ENCODE assay signal across 8 mouse cellular contexts in the genomic region with DNA sequence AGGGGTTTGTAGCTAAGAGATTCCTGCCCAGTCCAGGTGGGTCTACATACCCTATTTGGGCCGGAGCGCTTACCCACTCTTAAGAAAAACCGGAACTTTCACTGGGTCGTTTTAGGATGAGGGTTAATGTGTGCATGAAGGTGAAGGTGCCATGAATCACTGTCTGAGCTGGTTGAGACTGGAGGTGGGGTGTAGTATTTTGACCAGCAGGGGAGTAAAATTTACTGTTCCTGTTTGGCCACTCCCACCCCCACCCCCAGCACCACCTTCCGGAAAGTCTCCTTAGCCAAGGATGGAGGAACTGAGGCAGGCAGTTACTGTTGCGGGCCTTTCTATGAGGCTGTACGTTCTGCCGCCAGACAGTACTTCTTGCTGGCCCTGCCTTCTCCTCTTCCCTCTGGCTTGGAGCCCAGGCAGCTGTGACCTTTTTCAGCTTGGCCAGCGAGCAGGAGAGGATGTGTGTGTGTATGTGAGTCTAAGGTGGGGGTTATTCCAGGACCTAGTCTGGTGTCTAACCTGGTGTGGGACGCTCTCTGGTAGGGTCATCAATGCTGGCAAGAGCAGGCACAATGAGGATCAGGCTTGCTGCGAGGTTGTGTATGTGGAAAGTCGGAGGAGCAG. TPM values are rescaled to one million over a fixed set of nuclear protein-coding genes. Genes with fewer than 3 reads are reported as not detected.
DNase-seq lines count a peak whose midpoint lies in the region; ATAC-seq and TF ChIP-seq lines count a peak whose summit lies in the region.

No protein-coding gene starts in this region.

- no peak overlapping the region for H3K4me3 ChIP-seq in forebrain, embryonic 15.5 days
- H3K4me3 ChIP-seq in hindbrain, embryonic 13.5 days: peak overlapping the region; percentile 44
- no peak overlapping the region for H3K4me3 ChIP-seq in liver, embryonic 12.5 days
- H3K4me3 ChIP-seq in cerebellum, adult 2 months (replicated peaks; ENCODE audit: insufficient read depth, low read depth, low read length): no peak overlapping the region

- no peak overlapping the region for H3K27ac ChIP-seq in forebrain, embryonic 15.5 days (replicated peaks)
- H3K27ac ChIP-seq in hindbrain, embryonic 13.5 days: no peak overlapping the region
- no peak overlapping the region for H3K27ac ChIP-seq in liver, embryonic 12.5 days
- no peak overlapping the region for H3K27ac ChIP-seq in cerebellum, adult 2 months (ENCODE audit: insufficient read depth, low read length)

- H3K27me3 ChIP-seq in forebrain, embryonic 15.5 days: peaks cover 71% of the 10 kb centered on the region
- H3K27me3 ChIP-seq in hindbrain, embryonic 13.5 days: peaks cover 100% of the 10 kb centered on the region
- H3K27me3 ChIP-seq in liver, embryonic 12.5 days (replicated peaks): peaks cover 97% of the 10 kb centered on the region
- no peaks in the 10 kb centered on the region; the same call in 1 of the 2 replicates for H3K27me3 ChIP-seq in cerebellum, adult 2 months (ENCODE audit: control insufficient read depth, insufficient read depth, low read length)

- H3K4me2 ChIP-seq in forebrain, embryonic 15.5 days (replicated peaks): peak overlapping the region; percentile 88
- peak overlapping the region; percentile 76; the same call in 1 of the 2 replicates for H3K4me2 ChIP-seq in hindbrain, embryonic 13.5 days
- peak overlapping the region; percentile 80; the same call in 1 of the 2 replicates for H3K4me2 ChIP-seq in liver, embryonic 12.5 days

- H3K36me3 ChIP-seq in forebrain, embryonic 15.5 days: no peaks in the 10 kb centered on the region
- no peaks in the 10 kb centered on the region for H3K36me3 ChIP-seq in hindbrain, embryonic 13.5 days
- H3K36me3 ChIP-seq in liver, embryonic 12.5 days: no peaks in the 10 kb centered on the region

- peak; percentile 59 to 65 for DNase-seq in cerebellum, postnatal 10 days
- no peak for DNase-seq in cerebellum, adult 18-20 months
- peak; percentile 92 for DNase-seq in skeletal muscle tissue, adult 2 months (ENCODE audit: low read depth, low spot score)
- no peak for DNase-seq in cerebellum, adult 2 months
- no peak for DNase-seq in frontal cortex, postnatal 25 days (ENCODE audit: low spot score in 2 of 2)

- 17% methylated on average over 12 of the region's 12 CpGs for WGBS in forebrain, embryonic 15.5 days
- 14% methylated on average over 12 of the region's 12 CpGs for WGBS in hindbrain, embryonic 13.5 days
- 24% methylated on average over 12 of the region's 12 CpGs for WGBS in liver, embryonic 12.5 days (ENCODE audit: insufficient replicate concordance)
- WGBS in cerebellum, adult 2 months: 48% methylated on average over 12 of the region's 12 CpGs

- H3K4me1 ChIP-seq in forebrain, embryonic 15.5 days: peaks cover 21% of the 10 kb centered on the region
- peaks cover 23% of the 10 kb centered on the region for H3K4me1 ChIP-seq in hindbrain, embryonic 13.5 days (replicated peaks)
- peaks cover 24% of the 10 kb centered on the region for H3K4me1 ChIP-seq in liver, embryonic 12.5 days
- H3K4me1 ChIP-seq in cerebellum, adult 2 months (ENCODE audit: control insufficient read depth, insufficient read depth, low read length): no peaks in the 10 kb centered on the region

- no peak for TF ChIP-seq CTCF in cerebellum, adult 2 months (IDR thresholded peaks at IDR 0.05; ENCODE audit: borderline replicate concordance, insufficient read depth, low read depth, low read length)

- no peak overlapping the region for H3K9ac ChIP-seq in forebrain, embryonic 15.5 days (replicated peaks)
- H3K9ac ChIP-seq in hindbrain, embryonic 13.5 days: no peak overlapping the region
- H3K9ac ChIP-seq in liver, embryonic 12.5 days: no peak overlapping the region

- H3K9me3 ChIP-seq in forebrain, embryonic 15.5 days: no peaks in the 10 kb centered on the region
- no peaks in the 10 kb centered on the region for H3K9me3 ChIP-seq in hindbrain, embryonic 13.5 days
- H3K9me3 ChIP-seq in liver, embryonic 12.5 days (replicated peaks): no peaks in the 10 kb centered on the region

- ATAC-seq in forebrain, embryonic 15.5 days (replicated peaks): no peak
- 0 out of 2 replicates have a peak, but pooled peaks have one; percentile 22 for ATAC-seq in hindbrain, embryonic 13.5 days (ENCODE audit: low FRiP score)
- ATAC-seq in liver, embryonic 12.5 days: no peak

- no peak for TF ChIP-seq POLR2A in cerebellum, adult 2 months (IDR thresholded peaks at IDR 0.05; ENCODE audit: borderline replicate concordance, insufficient read depth, low read length)

RNA-seq across cellular contexts. Expression of a gene that starts 0.5 kb away (rescaled TPM):
- 0.06 and 0.11 TPM in 2 replicates for polyA plus RNA-seq in forebrain, embryonic 15.5 days (2015; fragmentation: Nextera tagmentation; extraction: Ambion mirVana)
- polyA plus RNA-seq in hindbrain, embryonic 13.5 days (2015; fragmentation: Nextera tagmentation; extraction: Ambion mirVana): 0.04 and 0.06 TPM in 2 replicates
- not detected in 2 replicates for polyA plus RNA-seq in liver, embryonic 12.5 days (2016; fragmentation: Nextera tagmentation; extraction: Ambion mirVana)
- polyA plus RNA-seq in cerebellum, adult 2 months (2012; rRNA removed): 0.41 and 0.43 TPM in 2 replicates

RNA-seq across cellular contexts. Expression of a gene that starts 1.3 kb away (rescaled TPM):
- 1.9 and 2.7 TPM in 2 replicates for polyA plus RNA-seq in forebrain, embryonic 15.5 days (2015; fragmentation: Nextera tagmentation; extraction: Ambion mirVana)
- polyA plus RNA-seq in hindbrain, embryonic 13.5 days (2015; fragmentation: Nextera tagmentation; extraction: Ambion mirVana): 0.57 and 0.92 TPM in 2 replicates
- polyA plus RNA-seq in liver, embryonic 12.5 days (2016; fragmentation: Nextera tagmentation; extraction: Ambion mirVana): 0.79 and 1.3 TPM in 2 replicates
- polyA plus RNA-seq in cerebellum, adult 2 months (2012; rRNA removed): 4.5 and 6.1 TPM in 2 replicates

RNA-seq across cellular contexts. Expression of a gene that starts 6.0 kb away (rescaled TPM):
- polyA plus RNA-seq in forebrain, embryonic 15.5 days (2015; fragmentation: Nextera tagmentation; extraction: Ambion mirVana): 43.3 and 44.6 TPM in 2 replicates
- polyA plus RNA-seq in hindbrain, embryonic 13.5 days (2015; fragmentation: Nextera tagmentation; extraction: Ambion mirVana): 55.4 and 61.7 TPM in 2 replicates
- polyA plus RNA-seq in liver, embryonic 12.5 days (2016; fragmentation: Nextera tagmentation; extraction: Ambion mirVana): 28.1 and 34.1 TPM in 2 replicates
- polyA plus RNA-seq in cerebellum, adult 2 months (2012; rRNA removed): 30.6 and 31.2 TPM in 2 replicates

RNA-seq across cellular contexts. Expression of a gene that starts 36.2 kb away (rescaled TPM):
- 7.5 and 7.6 TPM in 2 replicates for polyA plus RNA-seq in forebrain, embryonic 15.5 days (2015; fragmentation: Nextera tagmentation; extraction: Ambion mirVana)
- 10.2 and 14.5 TPM in 2 replicates for polyA plus RNA-seq in hindbrain, embryonic 13.5 days (2015; fragmentation: Nextera tagmentation; extraction: Ambion mirVana)
- 28.5 and 29.2 TPM in 2 replicates for polyA plus RNA-seq in liver, embryonic 12.5 days (2016; fragmentation: Nextera tagmentation; extraction: Ambion mirVana)
- polyA plus RNA-seq in cerebellum, adult 2 months (2012; rRNA removed): 3.2 and 4.1 TPM in 2 replicates

Comparison
In these comparisons a context has a peak if more than half of its experiments do, and no peak if none do; other contexts are left out.
1. DNase-seq: peak in cerebellum, postnatal 10 days (2 of 2) and skeletal muscle tissue, adult 2 months (single experiment); none in cerebellum, adult 18-20 months (0 of 2), cerebellum, adult 2 months (0 of 2) and frontal cortex, postnatal 25 days (0 of 2).
2. Peak in every context shown above with its lines, with median percentiles within 50 percentile points of each other: H3K4me2 ChIP-seq.